Mouse (Mus musculus) olfactory bulb, adult 2 months (tissue): ENCODE measurements around the gene Hrh3. TPM values are rescaled to one million over a fixed set of nuclear protein-coding genes. Genes with fewer than 3 reads are reported as not detected.
A peak's percentile ranks its signal among the peaks of the same experiment; 100 is the strongest.

Experiments used
- H3K27ac ChIP-seq: fragments of 200-500 bp; 2 replicates; pipeline ENCODE4 v1.5.1; 2012; ENCODE audit warnings: low read depth, low read length; ENCODE audit not compliant: insufficient read depth
- H3K4me1 ChIP-seq: fragments of 200-500 bp; 2 replicates; pipeline ENCODE4 v1.6.1; 2012; ENCODE audit warnings: low read length; ENCODE audit not compliant: control insufficient read depth, insufficient read depth
- H3K4me3 ChIP-seq: fragments of 200-500 bp; 2 replicates; pipeline ENCODE4 v1.5.1; 2012; ENCODE audit warnings: mild to moderate bottlenecking, low read depth, low read length, moderate library complexity; ENCODE audit not compliant: insufficient read depth
- CTCF ChIP-seq: fragments of 200-500 bp; IDR thresholded peaks from 2 replicates; pipeline ENCODE4 v1.5.1; 2012; ENCODE audit warnings: low read depth, mild to moderate bottlenecking, low read length, moderate library complexity; ENCODE audit not compliant: insufficient read depth
- POLR2A ChIP-seq: fragments of 200-500 bp; IDR thresholded peaks from 2 replicates; pipeline ENCODE4 v1.6.1; 2012; ENCODE audit warnings: mild to moderate bottlenecking, low read depth, low read length, moderate library complexity; ENCODE audit not compliant: insufficient read depth
- whole genome bisulfite sequencing: fragments of 180-500 bp; shearing (Covaris S2); methylation state at CpG from one replicate; pipeline ENCODE4 v1.1.7; 2018; 5-methylcytosine and 5-hydroxymethylcytosine counted together
- polyA plus RNA-seq: library from polyadenylated mRNA; stranded (reverse); fragments of >200 nt; gene quantifications from 2 replicates; pipeline ENCODE4 v1.2.4, GENCODE M21; 2012; ENCODE audit warnings: low replicate concordance; ENCODE audit not compliant: missing spikeins, insufficient read depth, insufficient read length

Gene Hrh3
- polyA plus RNA-seq: not detected in 2 replicates

GRCm38 (mm10) chr2:180103978-180104658, at the start of gene Hrh3:
Hrh3 (minus strand) TSS chr2:180104488.
- peaks cover 62% of the 10 kb centered on the region for H3K4me1 ChIP-seq
- peak within 1 kb of the TSS; percentile 72 for H3K4me3 ChIP-seq
- TF ChIP-seq POLR2A: no peak; the same call in 1 of the 2 replicates
- TF ChIP-seq CTCF: no peak
- under 1% methylated on average over 82 of the region's 87 CpGs for WGBS
- H3K27ac ChIP-seq: peak within 1 kb of the TSS; percentile 37; the same call in 1 of the 2 replicates

DNA sequence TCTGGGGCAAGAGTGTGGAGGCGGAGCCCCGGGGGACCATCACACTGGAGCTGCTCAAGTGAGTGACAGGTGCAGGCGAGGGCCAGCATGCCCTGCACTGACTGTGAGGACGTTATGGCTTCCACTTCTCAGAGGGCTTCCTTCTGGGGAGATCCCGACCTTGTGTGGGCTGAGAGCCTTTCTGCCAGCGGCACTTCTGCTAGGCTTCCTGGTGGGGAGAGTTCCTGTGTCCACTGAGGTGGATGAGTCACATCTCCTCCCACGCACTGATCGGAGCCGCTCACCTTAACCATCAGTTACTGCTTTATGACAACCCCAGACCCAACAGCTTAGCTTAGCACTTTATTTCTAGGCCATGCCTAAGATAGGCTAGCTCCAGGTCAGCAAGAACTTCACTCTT, 44.3 kb upstream of the Hrh3 start:
- no peak overlapping the region for H3K4me3 ChIP-seq
- 86% methylated on average over 9 of the region's 9 CpGs for WGBS

DNA sequence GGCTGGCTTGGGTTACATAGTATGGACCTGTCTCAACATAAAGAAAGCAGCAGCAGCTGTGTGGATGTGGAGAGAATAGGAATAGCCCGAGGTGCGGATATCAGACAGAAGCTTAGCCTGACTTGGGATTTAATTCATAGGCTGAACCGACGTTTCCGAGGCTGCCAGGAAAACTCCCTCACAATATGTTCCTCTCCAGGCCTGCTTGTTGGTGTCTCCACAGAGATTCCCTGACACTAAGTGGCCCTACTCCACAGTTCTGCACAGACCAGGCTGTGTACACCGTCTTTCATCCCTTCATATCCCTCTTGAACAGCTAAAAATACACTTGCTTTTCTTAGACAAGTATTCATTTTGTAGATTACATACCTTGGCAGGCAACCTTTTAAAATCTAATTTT, 43.1 kb upstream of the Hrh3 start:
- H3K4me1 ChIP-seq: no peaks in the 10 kb centered on the region
- 48% methylated on average over 6 of the region's 6 CpGs for WGBS
- TF ChIP-seq POLR2A (no peak), CTCF (no peak)
- no peak overlapping the region for H3K27ac ChIP-seq
- no peak overlapping the region for H3K4me3 ChIP-seq

More for the DNA sequence above, 44.3 kb upstream of the Hrh3 start:
- Histone ChIP-seq H3K27ac (no peak overlapping the region), H3K4me1 (no peaks in the 10 kb centered on the region)
- TF ChIP-seq POLR2A (no peak), CTCF (no peak)

GRCm38 (mm10) chr2:180146091-180146490, 41.8 kb upstream of the Hrh3 start:
- H3K27ac ChIP-seq: no peak overlapping the region
- no peaks in the 10 kb centered on the region for H3K4me1 ChIP-seq
- 54% methylated on average over 2 of the region's 2 CpGs for WGBS
- TF ChIP-seq CTCF (no peak), POLR2A (no peak)
- no peak overlapping the region for H3K4me3 ChIP-seq

GRCm38 (mm10) chr2:180135414-180135813, 31.1 kb upstream of the Hrh3 start:
- H3K4me1 ChIP-seq: 0 out of 2 replicates have a peak, but pooled peaks cover 2% of the 10 kb centered on the region
- no peak overlapping the region for H3K27ac ChIP-seq
- no peak overlapping the region for H3K4me3 ChIP-seq
- 76% methylated on average over 5 of the region's 5 CpGs for WGBS
- TF ChIP-seq CTCF (no peak), POLR2A (no peak)

DNA sequence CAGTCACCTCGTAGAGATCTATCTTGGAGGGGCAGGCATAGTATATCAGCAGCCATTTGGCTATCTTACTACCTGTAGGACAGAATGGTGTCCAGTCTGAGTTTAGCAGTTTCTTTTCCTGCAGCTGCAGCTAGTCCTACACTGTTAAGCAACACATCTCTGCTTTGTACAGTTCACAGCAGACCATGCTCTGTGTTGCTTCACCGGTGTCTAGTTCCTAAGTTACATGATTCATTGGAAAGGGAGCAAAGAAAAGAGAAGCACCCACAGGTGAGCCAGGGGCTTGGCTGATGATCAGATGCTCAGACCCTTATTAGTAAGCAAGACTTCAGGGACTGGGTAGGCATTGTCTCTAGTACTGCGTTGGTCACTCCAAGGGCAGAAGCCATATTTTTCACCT, 29.6 kb upstream of the Hrh3 start:
- WGBS: 78% methylated on average over 3 of the region's 3 CpGs
- Histone ChIP-seq H3K4me1 (0 out of 2 replicates have a peak, but pooled peaks cover 2% of the 10 kb centered on the region), H3K27ac (no peak overlapping the region)

GRCm38 (mm10) chr2:180133231-180133630, 28.9 kb upstream of the Hrh3 start:
- no peak overlapping the region for H3K27ac ChIP-seq
- 93% methylated on average over 4 of the region's 4 CpGs for WGBS
- TF ChIP-seq POLR2A: no peak
- no peak for TF ChIP-seq CTCF

More for the DNA sequence above, 29.6 kb upstream of the Hrh3 start:
- TF ChIP-seq CTCF: no peak
- no peak for TF ChIP-seq POLR2A
- H3K4me3 ChIP-seq: no peak overlapping the region

GRCm38 (mm10) chr2:180127675-180128074, 23.4 kb upstream of the Hrh3 start:
- no peak for TF ChIP-seq POLR2A
- TF ChIP-seq CTCF: no peak
- H3K4me3 ChIP-seq: no peak overlapping the region
- 57% methylated on average over 1 of the region's 1 CpGs for WGBS
- peaks cover 16% of the 10 kb centered on the region for H3K4me1 ChIP-seq
- no peak overlapping the region for H3K27ac ChIP-seq

More at GRCm38 (mm10) chr2:180133231-180133630, 28.9 kb upstream of the Hrh3 start:
- Histone ChIP-seq H3K4me3 (no peak overlapping the region), H3K4me1 (0 out of 2 replicates have a peak, but pooled peaks cover 2% of the 10 kb centered on the region)

- no peak overlapping the region for H3K27ac ChIP-seq
- WGBS: 14% methylated on average over 4 of the region's 4 CpGs
Observed at GRCm38 (mm10) chr2:180126195-180126594, 21.9 kb upstream of the Hrh3 start.

More at GRCm38 (mm10) chr2:180126195-180126594, 21.9 kb upstream of the Hrh3 start:
- no peak overlapping the region for H3K4me3 ChIP-seq
- TF ChIP-seq POLR2A (no peak), CTCF (no peak)
- peaks cover 16% of the 10 kb centered on the region for H3K4me1 ChIP-seq
